Mouse (Mus musculus): ENCODE measurements around the gene Dach1.

Dach1 gene

DNA sequence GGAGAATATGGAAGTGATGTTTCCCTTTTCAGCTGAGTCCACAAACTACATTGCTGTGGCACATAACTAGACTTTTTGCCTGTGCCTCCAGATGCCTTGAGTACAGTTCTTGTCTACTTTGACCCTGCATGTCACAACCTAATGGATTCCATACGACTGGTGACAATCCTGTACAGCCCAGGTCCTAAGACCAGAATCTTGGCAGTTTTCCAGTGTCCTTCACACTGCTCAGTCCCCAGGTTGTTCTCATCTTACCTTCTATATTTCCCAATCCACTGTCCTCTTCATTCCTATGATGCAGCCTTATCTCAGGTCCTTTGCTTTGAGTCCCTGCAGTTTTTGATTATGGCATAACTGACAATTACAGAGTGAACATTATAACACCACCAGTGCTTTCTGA, 131.0 kb downstream of the Dach1 start:
- DNase-seq (ENCODE audit: low read depth, low spot score) = no peak

DNA sequence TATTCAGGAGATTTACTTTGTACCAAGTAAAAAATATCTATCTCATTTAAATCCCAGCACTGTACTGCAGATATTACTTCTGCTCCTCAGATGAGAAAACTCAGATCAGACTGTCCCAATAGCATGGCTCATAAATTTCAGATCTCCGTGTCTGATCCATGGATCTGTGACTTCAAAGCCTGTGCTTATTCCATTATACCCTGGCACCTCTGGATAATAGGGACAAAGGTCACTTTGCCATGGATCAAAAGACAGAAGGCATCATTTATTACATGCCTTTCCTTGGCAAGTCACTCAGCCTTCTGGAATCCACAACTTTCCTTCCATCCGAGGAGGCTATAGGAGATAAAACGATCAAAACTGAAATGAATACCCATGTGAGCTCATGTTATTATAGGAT, 132.4 kb downstream of the Dach1 start:
- no peak for DNase-seq (ENCODE audit: low read depth, low spot score)

DNA sequence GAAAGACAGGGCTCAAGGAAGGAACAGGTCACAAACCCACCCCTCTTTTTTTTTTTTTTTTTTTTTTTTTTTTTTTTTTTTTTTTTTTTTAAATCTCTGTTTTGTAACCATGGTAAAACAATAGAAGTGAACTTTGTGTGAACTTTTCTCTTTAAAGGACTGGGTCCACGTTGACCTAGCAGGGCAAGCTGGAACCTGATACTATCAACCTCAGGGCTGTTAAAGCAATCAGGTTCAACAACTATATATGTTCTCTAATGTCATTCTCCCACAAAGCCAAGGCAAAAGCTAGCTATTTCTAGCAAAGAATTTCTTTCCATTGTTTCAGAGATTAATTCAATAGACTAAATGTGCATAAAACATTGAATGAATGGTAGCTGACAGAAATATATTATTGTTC, 134.3 kb downstream of the Dach1 start:
- no peak for DNase-seq (ENCODE audit: low read depth, low spot score)

DNA sequence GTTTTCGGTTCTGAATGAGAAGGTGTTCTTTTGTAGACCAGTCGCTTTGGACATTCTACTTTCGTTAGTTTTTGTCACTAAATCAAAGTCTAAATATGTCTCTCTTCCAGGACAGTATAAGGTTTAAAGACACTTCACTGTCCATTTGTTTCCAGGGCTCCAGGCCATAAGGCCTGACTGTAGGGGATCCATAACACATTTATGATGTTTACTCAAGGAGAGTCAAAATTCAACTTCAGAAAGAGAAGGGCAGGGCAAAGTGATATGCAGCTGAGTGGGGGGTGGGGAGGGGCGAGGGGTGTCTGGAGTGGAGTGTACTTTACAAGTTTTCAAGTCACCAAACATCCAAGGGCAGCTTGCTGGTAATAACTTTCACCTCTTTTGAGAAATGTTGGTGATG, 146.0 kb downstream of the Dach1 start:
- DNase-seq (ENCODE audit: low read depth, low spot score) = no peak

DNA sequence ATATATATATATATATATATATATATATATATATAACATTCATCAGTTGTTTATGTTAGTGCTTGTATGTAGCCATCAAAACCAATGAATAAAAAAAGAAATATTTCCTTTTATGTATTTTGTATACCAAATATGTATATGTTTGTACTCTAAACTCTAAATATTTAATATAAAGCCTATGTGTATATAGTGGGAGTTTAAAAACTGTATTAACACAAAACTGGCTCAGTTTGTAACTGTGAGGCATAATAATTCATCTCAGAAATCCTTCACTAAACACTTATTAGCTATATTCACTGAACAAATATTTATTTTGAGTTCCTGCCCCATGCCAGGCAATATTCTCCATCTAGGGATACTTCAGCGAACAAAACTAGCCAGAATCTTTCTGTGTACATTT, 155.5 kb downstream of the Dach1 start:
- no peak for DNase-seq (ENCODE audit: low read depth, low spot score)

DNA sequence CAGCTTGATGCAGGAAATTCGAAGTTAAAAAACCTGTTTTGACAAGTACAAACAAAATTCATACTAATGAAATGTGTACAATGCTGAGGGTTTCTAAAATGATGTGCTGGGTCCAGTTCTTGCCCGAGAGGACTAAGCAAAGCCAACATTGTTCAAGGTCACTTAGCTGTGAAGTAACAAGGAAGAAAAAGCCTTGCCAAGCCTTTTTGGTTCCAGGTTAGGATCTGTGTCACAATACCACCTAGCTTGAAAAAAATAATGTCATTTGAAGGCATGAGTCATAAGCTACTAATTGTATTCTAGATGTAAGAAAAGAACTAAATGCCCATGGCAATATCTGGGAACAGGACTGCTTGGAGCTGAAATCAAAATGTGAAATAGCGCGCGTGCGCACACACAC, 161.1 kb downstream of the Dach1 start:
- DNase-seq (ENCODE audit: low read depth, low spot score) = no peak

DNA sequence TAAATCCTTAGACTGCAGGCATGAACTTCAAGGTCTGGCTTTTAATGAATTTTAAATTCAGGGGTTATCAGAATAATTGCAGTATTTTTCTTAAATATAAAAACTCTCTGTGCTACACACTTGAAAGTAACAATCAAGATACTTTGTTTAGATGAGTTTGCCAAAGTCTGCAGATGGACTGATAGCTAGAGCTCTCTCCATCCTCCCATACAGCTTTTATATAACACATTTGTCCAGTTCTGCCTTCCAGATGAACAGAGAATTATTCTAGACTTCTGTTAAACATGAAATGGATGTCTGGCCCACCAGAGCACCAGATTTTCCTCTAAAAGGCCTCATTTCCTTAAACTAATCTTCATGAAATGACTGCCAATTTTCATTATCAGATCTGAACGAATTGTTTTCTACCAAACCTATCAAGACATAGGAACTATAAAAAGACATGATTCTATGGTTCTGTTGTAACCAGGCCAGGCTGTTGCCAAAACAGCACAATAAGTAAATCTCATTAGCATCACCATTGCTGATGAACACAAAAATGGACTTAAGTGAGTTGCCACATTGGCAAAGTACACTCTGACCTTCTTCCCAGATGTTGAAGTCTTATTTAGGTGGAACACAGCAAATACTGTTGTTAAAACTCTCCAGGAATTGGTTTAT, 167.4 kb downstream of the Dach1 start:
- DNase-seq (ENCODE audit: low read depth, low spot score) = no peak

DNA sequence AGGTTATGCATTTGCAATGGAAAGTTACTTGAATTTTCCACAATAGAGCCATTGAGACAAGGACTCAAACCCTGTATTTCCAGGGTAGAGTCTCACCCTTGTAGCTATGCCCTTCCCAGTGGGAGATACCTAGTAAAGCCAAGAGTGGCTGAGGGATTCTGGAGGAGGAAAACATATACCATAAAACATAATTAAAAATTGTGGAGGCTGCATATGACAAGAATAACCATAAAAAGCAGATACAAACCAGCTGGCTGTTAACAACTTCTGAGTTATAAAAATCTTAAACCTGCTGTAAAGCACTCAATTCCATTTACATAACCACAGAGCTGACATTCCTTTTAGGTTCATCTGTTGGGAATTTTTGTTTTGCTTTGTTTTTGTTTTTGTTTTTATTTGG, 171.0 kb downstream of the Dach1 start:
- no peak for DNase-seq (ENCODE audit: low read depth, low spot score)

DNA sequence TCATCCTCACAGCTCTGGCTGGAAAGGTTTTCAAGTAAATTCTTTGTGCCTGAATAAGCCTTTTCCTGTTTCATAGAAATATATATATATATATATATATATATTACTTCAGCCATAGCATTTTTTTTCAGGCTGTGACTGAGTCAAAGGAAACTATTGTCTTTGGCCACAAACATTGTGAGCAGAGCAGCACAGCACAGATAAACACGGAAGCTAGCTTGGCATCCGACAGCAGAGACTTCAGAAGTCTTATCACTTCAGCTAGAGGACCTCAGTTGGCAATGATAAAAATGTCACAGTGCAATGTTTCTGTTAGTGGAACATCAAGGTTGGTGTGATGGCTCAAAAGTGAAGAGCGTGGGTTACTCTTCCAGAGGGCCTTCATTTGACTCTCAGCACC, 186.3 kb downstream of the Dach1 start:
- no peak for DNase-seq (ENCODE audit: low read depth, low spot score)

DNA sequence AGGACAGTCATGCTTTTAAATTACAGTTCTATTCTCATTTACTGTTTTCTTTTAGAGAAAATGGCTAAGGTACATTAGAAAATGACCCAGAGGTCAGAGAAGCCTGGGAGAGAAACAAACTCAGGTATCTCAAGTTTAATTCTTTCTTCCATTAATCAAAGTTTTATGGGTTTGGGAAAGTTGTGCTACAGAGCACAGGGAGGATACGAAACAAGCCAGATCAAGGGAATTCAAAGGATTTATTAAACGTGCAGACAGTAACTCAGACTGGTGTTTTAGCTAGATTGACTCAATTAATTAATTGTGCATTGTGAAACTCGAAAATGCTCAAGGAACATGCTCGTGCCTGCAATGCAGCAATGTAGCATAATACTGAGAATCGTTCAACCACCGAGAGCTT, 186.9 kb downstream of the Dach1 start:
- no peak for DNase-seq (ENCODE audit: low read depth, low spot score)

DNA sequence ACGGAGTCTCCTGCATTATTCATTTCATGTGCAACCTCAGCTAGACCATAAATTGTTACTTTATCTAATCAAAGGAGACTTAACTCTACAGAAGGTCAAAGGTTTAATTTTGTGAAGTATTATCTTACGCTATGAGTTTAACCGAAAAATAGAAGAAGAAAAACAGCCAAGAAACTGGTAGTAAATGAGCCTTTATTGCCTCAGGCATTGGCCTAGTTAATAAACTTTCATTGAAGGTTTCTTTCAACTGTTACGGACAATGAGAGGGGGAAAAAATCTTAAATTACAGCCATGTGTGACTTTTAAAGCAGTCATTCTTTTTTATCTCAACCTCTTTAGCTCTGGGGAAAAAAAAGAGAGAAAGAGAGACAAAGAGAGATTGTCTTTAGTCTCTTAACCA, 188.7 kb downstream of the Dach1 start:
- no peak for DNase-seq (ENCODE audit: low read depth, low spot score)

DNA sequence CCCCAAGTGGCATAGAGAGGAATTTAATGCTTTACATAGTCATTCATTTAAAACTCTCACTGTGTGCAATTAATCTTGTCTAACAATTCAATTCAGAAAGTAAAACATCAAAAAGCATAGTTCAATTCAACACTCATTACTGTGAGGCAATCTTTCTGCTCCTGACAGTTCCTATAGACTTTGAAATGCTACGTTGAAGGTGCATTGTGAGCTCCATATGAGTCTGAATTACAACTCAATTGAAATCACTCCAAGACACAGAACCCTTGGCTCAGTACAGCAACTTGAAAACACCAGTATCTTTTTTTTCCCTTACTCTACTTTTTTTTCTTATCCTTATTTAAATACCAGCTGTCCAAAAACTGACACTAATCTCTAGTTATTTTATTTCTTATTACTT, 193.5 kb downstream of the Dach1 start:
- no peak for DNase-seq (ENCODE audit: low read depth, low spot score)

DNA sequence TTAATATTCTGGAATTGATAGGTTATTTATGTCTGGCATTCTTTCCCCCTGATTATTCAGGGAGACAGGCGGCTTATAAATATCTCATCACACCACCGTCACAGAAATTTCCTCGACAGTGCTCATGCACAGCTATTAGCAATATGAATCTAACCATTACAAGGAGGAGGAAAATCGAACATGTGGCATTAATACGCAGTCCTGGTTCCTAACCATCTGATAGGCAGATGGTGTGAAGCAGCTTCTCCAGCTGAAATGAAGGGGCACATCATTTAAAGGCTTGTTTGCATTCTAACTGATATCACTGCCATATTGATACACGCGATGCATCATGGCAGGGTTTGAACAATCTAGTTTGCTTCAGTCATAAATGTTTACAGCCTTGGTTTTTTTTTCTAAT, 194.1 kb downstream of the Dach1 start:
- no peak for DNase-seq (ENCODE audit: low read depth, low spot score)

DNA sequence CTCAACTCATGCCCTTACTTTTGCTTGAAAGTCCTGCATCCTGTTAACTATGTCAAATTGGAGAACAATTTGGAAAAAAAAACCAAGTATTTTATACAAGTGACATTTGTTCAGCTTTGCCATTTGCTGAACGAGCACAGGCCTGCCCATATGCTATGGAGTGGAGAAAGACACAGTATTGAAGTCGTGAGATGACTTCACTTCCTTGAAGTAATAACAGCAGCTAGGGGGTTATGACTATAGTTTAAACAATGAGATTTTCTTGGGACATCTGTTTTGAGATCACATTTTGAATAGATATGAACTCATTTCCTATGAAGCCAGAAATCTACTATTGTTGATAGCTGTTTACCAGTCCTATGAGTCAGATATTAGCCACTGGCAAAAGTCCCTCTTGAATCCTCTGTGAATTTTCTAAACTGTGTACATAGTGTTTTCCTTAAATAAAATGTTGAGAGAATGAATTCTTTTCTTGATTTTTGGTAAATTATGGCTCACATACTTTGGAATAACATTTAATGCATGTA, 205.0 kb downstream of the Dach1 start:
- DNase-seq (ENCODE audit: low read depth, low spot score) = no peak

DNA sequence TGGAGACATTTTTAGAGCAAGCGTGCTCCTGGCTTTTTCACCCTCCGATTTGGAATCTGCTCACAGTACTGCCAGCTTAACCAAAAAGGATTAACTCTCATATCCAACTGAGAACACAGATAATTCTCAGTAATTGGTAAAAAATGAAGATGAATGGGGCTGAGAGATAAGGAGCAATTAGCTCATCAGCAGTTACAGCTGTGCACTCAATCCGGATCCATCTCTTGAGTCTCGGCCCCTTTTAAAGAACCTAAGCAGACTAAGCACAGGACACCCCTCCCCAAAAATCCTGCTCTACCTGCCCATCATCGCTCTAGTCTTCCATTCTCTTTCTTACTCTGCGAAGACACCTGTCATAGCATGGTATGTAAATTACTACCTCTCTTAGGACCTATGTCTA, 205.9 kb downstream of the Dach1 start:
- DNase-seq (ENCODE audit: low read depth, low spot score) = no peak

DNA sequence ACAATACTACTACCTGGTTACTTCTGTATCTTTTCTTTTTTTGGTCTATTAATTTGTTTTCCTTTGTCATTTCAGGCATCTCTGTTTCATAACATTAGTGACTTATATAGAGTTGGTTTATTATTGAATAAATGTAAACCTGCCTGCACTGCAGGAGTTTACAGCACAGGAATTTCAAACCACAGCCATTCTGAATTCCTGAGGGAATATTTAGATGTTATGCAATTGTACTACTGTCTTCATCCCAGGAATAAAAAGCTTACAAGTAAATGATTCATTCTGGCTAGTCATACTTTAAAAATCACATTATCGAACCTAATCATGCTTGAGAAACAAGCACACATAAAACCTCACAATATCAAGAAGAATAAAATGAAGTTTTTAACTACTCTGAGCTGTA, 213.2 kb downstream of the Dach1 start:
- no peak for DNase-seq (ENCODE audit: low read depth, low spot score)

DNA sequence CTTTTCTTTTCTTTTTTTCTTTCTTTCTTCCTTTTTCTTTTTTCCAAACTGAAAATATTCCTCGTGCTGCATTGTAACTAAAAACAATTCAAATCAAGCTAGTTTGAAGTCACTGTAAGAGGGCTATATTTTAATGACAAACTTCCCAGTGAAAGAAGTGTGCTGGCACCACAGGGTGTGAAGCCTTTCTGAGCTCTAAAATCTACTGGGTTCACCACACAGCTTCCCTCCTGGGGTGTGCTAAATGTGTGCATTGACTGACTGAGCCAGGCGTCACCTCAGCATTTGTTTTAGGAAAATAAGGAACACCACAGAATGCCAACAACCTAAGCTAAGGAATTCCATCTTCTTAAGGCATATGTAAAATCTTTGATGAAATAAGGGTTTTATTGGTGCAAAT, 224.1 kb downstream of the Dach1 start:
- no peak for DNase-seq (ENCODE audit: low read depth, low spot score)

DNA sequence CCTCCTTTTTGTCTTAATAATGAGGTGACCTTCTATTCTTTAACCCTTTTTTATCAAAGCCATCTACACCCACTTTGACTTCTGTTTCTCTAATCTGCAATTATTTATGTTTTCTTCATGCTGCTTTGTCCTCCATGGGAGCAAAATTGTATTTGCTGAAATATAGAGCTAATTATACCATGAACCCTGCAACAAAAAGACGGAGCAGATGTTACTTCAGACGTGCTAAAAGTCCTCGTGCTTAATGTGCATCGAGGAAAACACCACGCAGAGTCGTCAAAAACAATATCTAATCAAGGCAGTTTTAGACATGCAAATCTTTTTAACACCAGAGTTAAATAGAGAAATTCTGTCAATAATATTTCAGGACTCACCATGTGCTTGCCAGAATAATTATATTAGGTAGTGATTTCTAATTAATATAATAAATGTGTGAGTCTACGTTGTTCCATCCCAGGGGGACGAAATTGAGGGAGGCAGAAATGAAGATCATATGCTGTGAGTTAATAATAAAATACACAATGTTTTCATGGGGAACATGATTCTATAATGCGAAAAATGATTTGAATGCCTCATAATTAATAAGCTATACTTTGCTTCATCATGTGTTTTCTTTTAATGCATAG, 224.8 kb downstream of the Dach1 start:
- DNase-seq (ENCODE audit: low read depth, low spot score) = no peak

DNA sequence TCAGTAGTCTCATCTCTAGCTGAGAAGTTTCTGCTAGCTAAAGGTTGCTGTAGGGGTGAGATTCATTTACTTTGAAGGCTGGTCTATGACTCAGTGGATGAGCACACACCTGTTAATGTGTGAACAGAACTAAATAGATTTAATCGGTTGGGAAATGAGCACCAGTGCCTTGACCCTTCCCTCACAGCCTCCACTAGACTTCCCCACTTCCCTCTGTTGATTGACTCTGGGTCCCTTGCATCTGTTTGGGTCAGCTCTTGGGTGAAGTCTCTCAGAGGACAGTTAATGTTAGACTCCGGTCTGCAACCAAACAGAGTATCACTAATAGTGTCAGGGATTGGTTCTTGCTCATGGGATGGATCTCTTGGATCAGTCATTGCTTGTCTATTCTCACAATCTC, 227.2 kb downstream of the Dach1 start:
- no peak for DNase-seq (ENCODE audit: low read depth, low spot score)

DNA sequence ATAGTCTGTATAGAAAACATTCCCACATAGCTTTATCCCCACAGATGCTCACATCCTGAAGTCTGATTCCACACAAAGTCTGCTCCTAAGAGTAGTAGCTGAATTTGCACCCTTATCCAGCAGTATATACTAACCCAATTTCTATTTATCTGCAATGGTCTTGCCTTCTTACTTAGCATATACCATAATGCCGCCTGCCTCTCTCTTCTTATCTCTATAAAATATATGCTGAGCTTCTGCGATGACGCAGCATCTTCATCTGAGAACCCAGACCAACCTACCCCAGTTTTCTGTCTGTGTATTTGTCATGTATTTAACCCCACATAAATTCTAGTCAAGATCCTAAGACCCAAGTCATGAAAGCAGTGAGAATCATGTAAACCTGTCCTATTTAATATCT, 272.9 kb downstream of the Dach1 start:
- DNase-seq (ENCODE audit: low read depth, low spot score) = no peak

DNA sequence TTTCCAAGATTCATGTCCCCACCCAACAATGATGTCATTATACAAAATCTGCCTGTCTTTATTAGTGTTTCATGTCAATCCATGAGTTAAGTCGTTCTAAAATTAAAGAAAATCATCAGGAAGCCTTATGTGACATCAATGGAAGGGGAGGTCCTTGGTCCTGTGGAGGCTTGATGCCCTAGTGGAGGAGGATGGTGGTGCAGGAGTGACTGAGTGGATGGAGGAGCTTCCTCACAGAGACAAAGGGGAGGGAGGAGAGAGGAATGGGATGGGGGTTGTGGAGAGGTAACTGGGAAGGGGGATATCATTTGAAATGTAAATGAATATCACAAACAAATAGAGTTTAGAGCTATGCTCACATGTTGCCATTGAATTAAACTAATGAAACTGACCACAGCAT, 287.6 kb downstream of the Dach1 start:
- no peak for DNase-seq (ENCODE audit: low read depth, low spot score)

DNA sequence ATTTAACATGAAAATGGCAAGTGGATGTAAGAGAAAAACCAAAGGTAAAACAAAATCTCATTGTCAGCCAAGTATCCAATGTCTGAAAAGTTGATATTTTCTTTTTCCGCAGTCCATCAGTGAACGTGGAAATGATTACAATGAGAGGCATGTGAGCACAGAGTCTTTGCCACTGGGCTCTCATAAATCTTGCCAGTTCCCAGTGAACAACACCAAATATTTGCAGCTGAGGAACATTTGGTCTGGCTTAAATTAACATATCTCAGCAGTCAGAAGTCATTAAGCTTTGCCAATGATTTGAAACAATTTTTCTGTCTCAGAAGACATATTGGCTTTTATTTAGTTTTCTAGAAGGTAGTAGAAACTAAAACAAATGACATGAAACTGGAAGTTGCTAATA, 298.6 kb downstream of the Dach1 start:
- DNase-seq (ENCODE audit: low read depth, low spot score) = no peak

DNA sequence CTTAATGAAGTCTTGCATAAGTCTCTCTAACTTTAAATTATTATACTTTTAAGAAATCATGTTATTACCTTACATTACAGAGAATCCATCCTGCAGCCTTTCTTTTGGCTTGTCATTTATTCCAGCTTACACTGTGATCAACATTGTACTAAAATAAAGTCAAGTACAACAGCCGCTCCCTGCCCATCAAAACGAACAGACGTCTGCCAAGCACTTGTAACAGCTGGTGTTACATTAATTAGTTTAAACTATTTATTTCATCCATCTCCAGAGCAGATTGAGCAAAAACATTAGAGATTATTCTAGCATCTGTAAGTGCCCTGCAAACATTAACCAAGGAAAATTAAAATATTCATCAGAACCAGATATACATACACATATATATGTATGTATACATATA, 311.2 kb downstream of the Dach1 start:
- DNase-seq (ENCODE audit: low read depth, low spot score) = no peak

DNA sequence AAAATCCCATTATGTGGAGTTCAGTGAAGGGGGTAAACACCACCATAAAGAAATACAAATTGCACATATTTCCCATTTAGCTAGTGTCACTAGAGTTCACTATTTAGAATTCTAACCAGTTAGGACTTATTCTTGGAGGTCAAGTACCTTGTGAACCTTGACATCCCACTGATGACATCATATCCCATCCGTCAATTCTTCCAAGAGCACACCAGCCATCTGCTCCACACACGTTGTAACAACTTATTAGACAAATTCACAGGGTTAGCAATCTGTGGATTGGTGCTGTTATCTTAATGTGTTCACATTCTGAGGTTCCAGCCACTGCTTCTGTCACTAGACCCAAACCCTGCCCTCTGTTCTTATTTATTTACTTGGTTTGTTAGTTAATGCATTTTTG, 312.3 kb downstream of the Dach1 start:
- no peak for DNase-seq (ENCODE audit: low read depth, low spot score)
